8 mouse cellular contexts compared by ENCODE assay signal in genomic region chr17:83982700-83983069, GRCm38 (mm10).
A peak's percentile ranks its signal among the peaks of the same experiment; 100 is the strongest.
DNase-seq lines count a peak whose midpoint lies in the region; TF ChIP-seq lines count a peak whose summit lies in the region.

No protein-coding gene starts in this region.

- DNase-seq in heart, embryonic 10.5 days (ENCODE audit: low spot score): no peak
- no peak for DNase-seq in heart, adult 18-20 months
- no peak for DNase-seq in testis, postnatal 10 days (ENCODE audit: low spot score)
- no peak for DNase-seq in limb, embryonic 10.5 days (ENCODE audit: low spot score)
- no peak for DNase-seq in frontal cortex, postnatal 36 days (ENCODE audit: low spot score in 2 of 2)
- DNase-seq in spleen, adult 18-20 months: no peak
- DNase-seq in right cerebral cortex, postnatal 4 days: no peak

- H3K27me3 ChIP-seq in heart, embryonic 10.5 days (ENCODE audit: insufficient read depth, poor library complexity, severe bottlenecking): no peaks in the 10 kb centered on the region
- no peaks in the 10 kb centered on the region for H3K27me3 ChIP-seq in testis, adult 2 months (ENCODE audit: control insufficient read depth, insufficient read depth, low read length)
- H3K27me3 ChIP-seq in limb, embryonic 10.5 days (ENCODE audit: low read depth, poor library complexity, severe bottlenecking): no peaks in the 10 kb centered on the region

- TF ChIP-seq POLR2A in testis, adult 2 months (IDR thresholded peaks at IDR 0.05; ENCODE audit: control insufficient read depth, low read depth, low read length): no peak

- peaks cover 50% of the 10 kb centered on the region for H3K4me1 ChIP-seq in heart, embryonic 10.5 days
- H3K4me1 ChIP-seq in testis, adult 2 months (ENCODE audit: control insufficient read depth, insufficient read depth, low read length): peaks cover 21% of the 10 kb centered on the region
- peaks cover 77% of the 10 kb centered on the region for H3K4me1 ChIP-seq in limb, embryonic 10.5 days

- WGBS in heart, embryonic 10.5 days: 62% methylated on average over 8 of the region's 8 CpGs
- 69% methylated on average over 8 of the region's 8 CpGs for WGBS in limb, embryonic 10.5 days

- TF ChIP-seq CTCF in testis, adult 2 months (IDR thresholded peaks at IDR 0.05; ENCODE audit: control insufficient read depth, insufficient read depth, insufficient replicate concordance, low read depth, low read length): no peak

- no peaks in the 10 kb centered on the region for H3K36me3 ChIP-seq in heart, embryonic 10.5 days
- no peaks in the 10 kb centered on the region for H3K36me3 ChIP-seq in testis, adult 2 months (ENCODE audit: control insufficient read depth, insufficient read depth, low read length)
- H3K36me3 ChIP-seq in limb, embryonic 10.5 days: no peaks in the 10 kb centered on the region

- peak overlapping the region; percentile 82 for H3K27ac ChIP-seq in heart, embryonic 10.5 days
- H3K27ac ChIP-seq in testis, adult 2 months (ENCODE audit: control insufficient read depth, insufficient read depth, low read depth, low read length): peak overlapping the region; percentile 55; the same call in 1 of the 2 replicates
- H3K27ac ChIP-seq in limb, embryonic 10.5 days: peak overlapping the region; percentile 94

- no peaks in the 10 kb centered on the region for H3K9me3 ChIP-seq in heart, embryonic 10.5 days
- H3K9me3 ChIP-seq in limb, embryonic 10.5 days (replicated peaks): no peaks in the 10 kb centered on the region

- no peak overlapping the region for H3K4me3 ChIP-seq in heart, embryonic 10.5 days
- H3K4me3 ChIP-seq in testis, adult 2 months (ENCODE audit: control insufficient read depth, low read depth, low read length): no peak overlapping the region
- no peak overlapping the region for H3K4me3 ChIP-seq in limb, embryonic 10.5 days
